Mouse (Mus musculus): ENCODE data around the gene Tmem14a. TPM values are rescaled to one million over a fixed set of nuclear protein-coding genes. Genes with fewer than 3 reads are reported as not detected.
"Not testable (repeated sequence)": the region's sequence is repeated elsewhere in the genome, so short reads cannot be mapped to it uniquely, and the experiment has no call there.

Tmem14a gene
- polyA plus RNA-seq, 1 experiment from 2014 or later, result 11.5 TPM

GRCm38 (mm10) chr1:21272056-21272431 is 53.7 kb downstream of the Tmem14a start:
- no peaks in the 10 kb centered on the region for H3K27me3 ChIP-seq
- WGBS, result 17% methylated on average over 14 of the region's 14 CpGs
- no peaks in the 10 kb centered on the region for H3K9me3 ChIP-seq (replicated peaks)
- H3K9ac ChIP-seq, result peak overlapping the region; percentile 12; the same call in 1 of the 2 replicates
- no peak overlapping the region for H3K27ac ChIP-seq (replicated peaks)
- H3K4me1 ChIP-seq, result 0 out of 2 replicates have a peak, but pooled peaks cover 6% of the 10 kb centered on the region
- H3K36me3 ChIP-seq, result no peaks in the 10 kb centered on the region
- peak overlapping the region; percentile 37 for H3K4me3 ChIP-seq (replicated peaks)
- ATAC-seq (ENCODE audit: insufficient number of reproducible peaks, low FRiP score, low TSS enrichment, low read depth), result no peak
- H3K4me2 ChIP-seq (replicated peaks), result peak overlapping the region; percentile 59

- Histone ChIP-seq H3K4me3 (replicated peaks) (no peak overlapping the region), H3K9ac (no peak overlapping the region), H3K36me3 (no peaks in the 10 kb centered on the region), H3K9me3 (replicated peaks) (no peaks in the 10 kb centered on the region), H3K4me2 (replicated peaks) (no peak overlapping the region), H3K27me3 (no peaks in the 10 kb centered on the region), H3K27ac (replicated peaks) (no peak overlapping the region), H3K4me1 (0 out of 2 replicates have a peak, but pooled peaks cover 6% of the 10 kb centered on the region)
- no peak for ATAC-seq (ENCODE audit: insufficient number of reproducible peaks, low FRiP score, low TSS enrichment, low read depth)
- WGBS, result 93% methylated on average over 6 of the region's 6 CpGs
These were observed 54.7 kb downstream of the Tmem14a start for GRCm38 (mm10) chr1:21273091-21273490.

GRCm38 (mm10) chr1:21274437-21275040 is 56.2 kb downstream of the Tmem14a start:
- no peaks in the 10 kb centered on the region for H3K9me3 ChIP-seq (replicated peaks)
- no peak overlapping the region for H3K4me2 ChIP-seq (replicated peaks)
- no peak overlapping the region for H3K4me3 ChIP-seq (replicated peaks)
- H3K9ac ChIP-seq, result no peak overlapping the region
- H3K27ac ChIP-seq (replicated peaks), result no peak overlapping the region
- ATAC-seq (ENCODE audit: insufficient number of reproducible peaks, low FRiP score, low TSS enrichment, low read depth), result no peak
- WGBS, result 62% methylated on average over 2 of the region's 2 CpGs
- H3K4me1 ChIP-seq, result 0 out of 2 replicates have a peak, but pooled peaks cover 6% of the 10 kb centered on the region
- no peaks in the 10 kb centered on the region for H3K36me3 ChIP-seq
- no peaks in the 10 kb centered on the region for H3K27me3 ChIP-seq

- not testable (repeated sequence) for H3K4me1 ChIP-seq; ATAC-seq (ENCODE audit: insufficient number of reproducible peaks, low FRiP score, low TSS enrichment, low read depth); H3K9me3 ChIP-seq (replicated peaks); H3K27me3 ChIP-seq; H3K27ac ChIP-seq (replicated peaks); H3K36me3 ChIP-seq; H3K4me2 ChIP-seq (replicated peaks); H3K4me3 ChIP-seq (replicated peaks); H3K9ac ChIP-seq
- WGBS, result 84% methylated on average over 5 of the region's 5 CpGs
These were observed 57.0 kb downstream of the Tmem14a start for GRCm38 (mm10) chr1:21275366-21275765.

- not testable (repeated sequence) for ATAC-seq (ENCODE audit: insufficient number of reproducible peaks, low FRiP score, low TSS enrichment, low read depth); H3K4me2 ChIP-seq (replicated peaks)
- 42% methylated on average over 2 of the region's 2 CpGs for WGBS
These were observed 57.8 kb downstream of the Tmem14a start for GRCm38 (mm10) chr1:21276158-21276557.

More at GRCm38 (mm10) chr1:21276158-21276557, 57.8 kb downstream of the Tmem14a start:
- not testable (repeated sequence) for H3K4me3 ChIP-seq (replicated peaks); H3K36me3 ChIP-seq; H3K27me3 ChIP-seq; H3K4me1 ChIP-seq; H3K9me3 ChIP-seq (replicated peaks); H3K27ac ChIP-seq (replicated peaks); H3K9ac ChIP-seq

Other genes starting within 250 kb of the Tmem14a start
- gene Tram2, start 139.3 kb upstream of the Tmem14a start, polyA plus RNA-seq (2015; fragmentation: Nextera tagmentation; extraction: Ambion mirVana), result 10.3 and 11.0 TPM in 2 replicates
- 6.0 and 10.3 TPM in 2 replicates for gene Gsta3, start 22.0 kb downstream of the Tmem14a start, polyA plus RNA-seq (2015; fragmentation: Nextera tagmentation; extraction: Ambion mirVana)
- not detected in 2 replicates for gene Khdc1a, start 131.1 kb downstream of the Tmem14a start, polyA plus RNA-seq (2015; fragmentation: Nextera tagmentation; extraction: Ambion mirVana)
- not detected in 2 replicates for gene Khdc1c, start 149.8 kb downstream of the Tmem14a start, polyA plus RNA-seq (2015; fragmentation: Nextera tagmentation; extraction: Ambion mirVana)
- 0.09 and 0.12 TPM in 2 replicates for gene Khdc1b, start 165.0 kb downstream of the Tmem14a start, polyA plus RNA-seq (2015; fragmentation: Nextera tagmentation; extraction: Ambion mirVana)